Mouse (Mus musculus) forebrain, embryonic 15.5 days (tissue): ENCODE results near the gene Ccr10. TPM values are rescaled to one million over a fixed set of nuclear protein-coding genes. Genes with fewer than 3 reads are reported as not detected.

Source experiments
- ATAC-seq: fragments of 200-750 bp; cut with Nextera tagmentation; replicated peaks from 2 replicates; pipeline ENCODE4 v1.8.0; 2017; ENCODE audit warnings: mild to moderate bottlenecking, moderate TSS enrichment, moderate library complexity
- H3K27ac ChIP-seq: fragments of 300-500 bp; sonication (generic); replicated peaks from 2 replicates; pipeline ENCODE4 v1.5.1; 2015; ENCODE audit warnings: mild to moderate bottlenecking, inconsistent platforms
- H3K27me3 ChIP-seq: fragments of 300-500 bp; sonication (generic); 2 replicates; pipeline ENCODE4 v1.6.1; 2015; ENCODE audit warnings: inconsistent platforms
- H3K36me3 ChIP-seq: fragments of 300-500 bp; sonication (generic); 2 replicates; pipeline ENCODE4 v1.6.1; 2015; ENCODE audit warnings: mild to moderate bottlenecking, inconsistent platforms
- H3K4me1 ChIP-seq: fragments of 300-500 bp; sonication (generic); 2 replicates; pipeline ENCODE4 v1.6.1; 2015; ENCODE audit warnings: inconsistent platforms
- H3K4me2 ChIP-seq: fragments of 300-500 bp; sonication (generic); replicated peaks from 2 replicates; pipeline ENCODE4 v1.6.1; 2015; ENCODE audit warnings: mild to moderate bottlenecking, inconsistent platforms
- H3K4me3 ChIP-seq: fragments of 300-500 bp; sonication (generic); 2 replicates; pipeline ENCODE4 v1.5.1; 2015; ENCODE audit warnings: mild to moderate bottlenecking, inconsistent platforms
- H3K9ac ChIP-seq: fragments of 300-500 bp; sonication (generic); replicated peaks from 2 replicates; pipeline ENCODE4 v1.6.1; 2015; ENCODE audit warnings: mild to moderate bottlenecking, inconsistent platforms
- H3K9me3 ChIP-seq: fragments of 300-500 bp; sonication (generic); 2 replicates; pipeline ENCODE4 v1.6.1; 2016; ENCODE audit warnings: inconsistent platforms
- WGBS: fragments of 180-500 bp; shearing (Covaris S2); methylation state at CpG from one replicate; pipeline ENCODE4 v1.1.7; 2015; ENCODE audit warnings: mixed read lengths; 5-methylcytosine and 5-hydroxymethylcytosine counted together
- polyA plus RNA-seq: library from polyadenylated mRNA; unstranded; fragments of >200 nt; fragmentation: Nextera tagmentation; extraction: Ambion mirVana; gene quantifications from 2 replicates; pipeline ENCODE4 v1.2.1, GENCODE M21; 2015

The Ccr10 gene
- polyA plus RNA-seq, 1 experiment from 2014 or later: 0.19 TPM

DNA sequence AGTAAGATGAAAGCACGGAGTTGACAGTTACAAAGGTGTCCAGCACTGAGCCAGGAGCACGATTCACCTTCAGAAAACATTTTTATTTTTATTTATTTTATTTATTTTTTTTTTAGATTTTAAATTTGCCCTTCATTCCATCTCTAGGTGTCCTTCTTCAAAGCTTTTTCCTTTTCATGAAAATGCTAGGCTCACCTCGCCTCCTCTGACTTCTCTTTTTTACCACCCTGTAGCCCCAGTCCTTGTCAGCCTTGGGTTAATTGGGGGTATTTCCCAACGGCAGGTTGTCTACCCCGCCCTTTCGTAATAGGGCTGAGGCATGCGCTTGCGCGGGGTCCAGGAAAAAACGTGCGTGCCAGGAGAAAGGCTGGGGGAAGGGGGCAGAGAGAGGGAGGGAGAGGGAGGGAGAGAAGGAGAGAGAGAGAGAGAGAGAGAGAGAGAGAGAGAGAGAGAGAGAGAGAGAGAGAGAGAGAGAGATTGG, 433 bp upstream of the Ccr10 start:
- H3K4me1 ChIP-seq: peaks cover 61% of the 10 kb centered on the region
- H3K36me3 ChIP-seq: no peaks in the 10 kb centered on the region
- peaks cover 39% of the 10 kb centered on the region for H3K27me3 ChIP-seq
- no peak overlapping the region for H3K9ac ChIP-seq
- 11% methylated on average over 11 of the region's 11 CpGs for WGBS
- H3K4me2 ChIP-seq: peak overlapping the region; percentile 50
- ATAC-seq: no peak
- H3K9me3 ChIP-seq: no peaks in the 10 kb centered on the region
- H3K27ac ChIP-seq: no peak overlapping the region
- H3K4me3 ChIP-seq: peak overlapping the region; percentile 39

DNA sequence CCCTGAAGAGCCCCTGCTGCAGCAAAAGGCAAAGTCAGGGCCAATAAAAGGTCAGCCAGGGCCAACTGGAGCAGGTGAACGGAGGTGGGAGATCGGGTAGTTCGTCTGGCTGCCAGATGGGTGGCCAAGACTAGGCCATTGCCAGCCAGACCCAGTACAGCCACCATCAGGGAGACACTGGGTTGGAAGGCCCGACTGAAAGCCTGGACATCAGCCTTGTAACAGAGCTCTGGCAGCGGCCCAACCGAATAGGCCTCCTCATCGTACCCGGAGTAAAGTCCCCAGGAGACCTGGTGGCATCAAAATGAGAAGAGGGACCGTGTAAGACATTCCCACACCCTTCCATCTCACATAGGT, 876 bp downstream of the Ccr10 start:
- Histone ChIP-seq H3K36me3 (no peaks in the 10 kb centered on the region), H3K27ac (no peak overlapping the region), H3K4me3 (peak overlapping the region; percentile 39), H3K4me1 (peaks cover 74% of the 10 kb centered on the region), H3K9me3 (no peaks in the 10 kb centered on the region), H3K9ac (peak overlapping the region; percentile 42), H3K27me3 (peaks cover 45% of the 10 kb centered on the region), H3K4me2 (peak overlapping the region; percentile 77)
- WGBS: 35% methylated on average over 9 of the region's 9 CpGs
- no peak for ATAC-seq

DNA sequence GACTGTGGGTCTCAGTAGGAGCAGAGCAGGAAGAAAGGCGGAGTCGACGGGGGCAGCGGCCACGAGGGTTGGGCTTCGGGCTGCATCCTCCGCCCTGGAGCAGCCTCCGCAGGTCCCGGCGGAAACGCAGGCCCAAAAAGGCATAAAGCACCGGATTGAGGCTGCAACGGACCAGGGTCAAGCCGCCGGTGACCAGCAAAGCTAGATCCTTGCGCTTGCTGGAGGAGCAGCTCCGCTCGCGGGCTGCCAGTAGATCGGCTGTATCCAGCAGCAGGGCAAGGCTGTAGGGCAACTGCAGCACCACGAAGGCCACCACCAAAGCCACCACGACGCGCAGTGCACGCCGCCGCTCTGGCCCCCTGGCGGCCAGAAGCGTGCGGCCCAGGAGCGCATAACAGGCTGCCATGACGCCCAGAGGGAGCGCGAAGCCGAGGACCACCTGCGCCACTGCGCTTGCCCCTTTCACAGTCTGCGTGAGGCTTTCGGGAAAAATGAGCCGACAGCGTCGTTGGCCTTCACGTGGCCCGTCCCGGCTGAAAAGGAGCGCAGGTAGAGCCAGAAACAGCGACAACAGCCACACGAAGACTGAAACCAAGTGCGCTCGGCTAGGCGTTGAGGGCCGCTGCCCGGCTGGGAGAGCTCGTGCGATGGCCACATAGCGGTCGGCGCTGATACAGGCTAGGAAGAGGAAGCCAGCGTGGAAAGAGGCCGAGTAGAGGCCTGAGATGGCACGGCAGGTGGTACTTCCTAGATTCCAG, 1.4 kb downstream of the Ccr10 start:
- Histone ChIP-seq H3K9me3 (no peaks in the 10 kb centered on the region), H3K9ac (peak overlapping the region; percentile 42), H3K27me3 (peaks cover 50% of the 10 kb centered on the region), H3K4me1 (peaks cover 79% of the 10 kb centered on the region), H3K36me3 (no peaks in the 10 kb centered on the region), H3K4me2 (peak overlapping the region; percentile 77), H3K27ac (peak overlapping the region; percentile 42; the same call in 1 of the 2 replicates), H3K4me3 (peak overlapping the region; percentile 39)
- WGBS: under 1% methylated on average over 61 of the region's 61 CpGs
- ATAC-seq: peak; percentile 51

GRCm38 (mm10) chr11:101173112-101173511, 2.1 kb downstream of the Ccr10 start:
- Histone ChIP-seq H3K4me1 (peaks cover 79% of the 10 kb centered on the region), H3K4me3 (peak overlapping the region; percentile 39; the same call in 1 of the 2 replicates), H3K27ac (no peak overlapping the region), H3K36me3 (no peaks in the 10 kb centered on the region), H3K4me2 (peak overlapping the region; percentile 77), H3K27me3 (peaks cover 50% of the 10 kb centered on the region), H3K9me3 (no peaks in the 10 kb centered on the region), H3K9ac (no peak overlapping the region)
- ATAC-seq: no peak
- WGBS: 6% methylated on average over 11 of the region's 11 CpGs

DNA sequence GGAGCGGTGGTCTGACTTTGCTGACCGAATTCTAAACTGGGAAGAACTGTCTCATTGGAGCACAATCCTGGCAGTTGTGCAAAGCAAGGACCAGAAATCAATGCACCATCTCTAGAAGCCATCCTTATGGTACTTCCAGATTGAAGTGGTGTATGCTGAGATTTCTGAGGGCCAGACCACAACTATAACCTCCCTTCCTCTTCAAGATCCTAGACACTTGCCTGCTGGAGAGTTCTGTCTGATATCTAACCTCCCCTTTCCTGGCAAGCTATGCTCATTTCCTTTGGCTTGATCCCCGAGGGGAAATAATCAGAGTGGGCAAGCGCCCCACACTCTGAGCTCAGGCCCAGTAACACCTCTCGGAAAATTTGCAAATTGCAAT, 2.8 kb downstream of the Ccr10 start:
- ATAC-seq: no peak
- Histone ChIP-seq H3K4me2 (peak overlapping the region; percentile 80), H3K9ac (peak overlapping the region; percentile 46), H3K4me3 (peak overlapping the region; percentile 50), H3K36me3 (no peaks in the 10 kb centered on the region), H3K27ac (peak overlapping the region; percentile 74), H3K4me1 (peaks cover 76% of the 10 kb centered on the region), H3K27me3 (peaks cover 50% of the 10 kb centered on the region), H3K9me3 (no peaks in the 10 kb centered on the region)
- 4% methylated on average over 4 of the region's 5 CpGs for WGBS

GRCm38 (mm10) chr11:101171721-101172433, 3.4 kb downstream of the Ccr10 start:
- Histone ChIP-seq H3K4me2 (peak overlapping the region; percentile 80), H3K4me3 (peak overlapping the region; percentile 50), H3K9me3 (no peaks in the 10 kb centered on the region), H3K36me3 (no peaks in the 10 kb centered on the region), H3K27ac (peak overlapping the region; percentile 74), H3K27me3 (peaks cover 50% of the 10 kb centered on the region), H3K9ac (peak overlapping the region; percentile 46), H3K4me1 (peaks cover 71% of the 10 kb centered on the region)
- WGBS: 0% methylated on average over 31 of the region's 31 CpGs
- ATAC-seq: peak; percentile 63

DNA sequence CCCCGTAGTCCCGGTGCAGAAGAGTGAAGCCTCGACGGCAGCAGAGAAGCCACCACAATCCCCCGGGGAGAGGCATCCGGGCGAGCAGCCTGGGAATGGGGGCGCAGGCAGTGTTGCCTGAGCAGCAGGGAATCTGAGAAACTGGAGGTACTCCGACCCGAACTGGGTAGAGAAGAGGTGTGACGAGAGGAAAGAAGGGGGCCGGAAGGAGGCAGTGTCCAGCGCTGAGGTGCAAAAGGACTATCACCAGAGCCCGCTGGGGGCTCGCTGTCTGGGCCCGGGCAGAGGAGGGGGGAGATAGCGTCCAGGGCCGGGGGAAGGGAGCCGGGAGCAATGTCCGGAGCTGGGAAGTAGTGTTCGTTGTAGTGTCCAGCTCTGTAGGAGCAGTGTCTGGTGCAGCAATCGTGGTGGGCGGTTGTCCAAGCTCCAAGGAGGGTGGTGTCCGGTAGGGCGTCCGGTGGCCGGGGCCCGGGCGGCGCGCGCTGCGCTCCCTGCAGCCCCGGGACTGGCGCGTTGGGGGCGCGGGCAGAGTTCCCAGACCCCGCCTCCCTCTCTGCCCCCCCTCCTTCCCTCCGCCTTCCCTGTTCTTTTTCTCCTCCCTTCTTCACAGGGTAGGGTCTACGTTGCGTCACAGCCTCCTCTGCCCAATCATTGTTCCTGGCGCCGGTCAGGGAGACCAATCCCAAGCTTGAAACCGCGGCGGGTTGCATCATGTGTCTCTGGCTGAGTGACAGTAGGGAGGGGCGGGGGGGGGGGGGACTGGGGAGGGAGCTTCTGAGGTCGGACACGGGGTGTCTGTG, 4.2 kb downstream of the Ccr10 start, which contains the start of gene Plekhh3:
TSS of gene Plekhh3 (minus strand) at position 541 of the 800 bp plus-strand sequence.
- H3K36me3 ChIP-seq: no peaks in the 10 kb centered on the region
- peak within 1 kb of the TSS; percentile 78 for H3K4me3 ChIP-seq
- peak within 1 kb of the TSS; percentile 74 for H3K27ac ChIP-seq
- peak within 1 kb of the TSS; percentile 63 for H3K9ac ChIP-seq
- peak; percentile 96 for ATAC-seq
- H3K9me3 ChIP-seq: no peaks in the 10 kb centered on the region
- peak within 1 kb of the TSS; percentile 80 for H3K4me2 ChIP-seq
- WGBS: under 1% methylated on average over 46 of the region's 50 CpGs
- H3K4me1 ChIP-seq: peaks cover 62% of the 10 kb centered on the region
- peaks cover 51% of the 10 kb centered on the region for H3K27me3 ChIP-seq

DNA sequence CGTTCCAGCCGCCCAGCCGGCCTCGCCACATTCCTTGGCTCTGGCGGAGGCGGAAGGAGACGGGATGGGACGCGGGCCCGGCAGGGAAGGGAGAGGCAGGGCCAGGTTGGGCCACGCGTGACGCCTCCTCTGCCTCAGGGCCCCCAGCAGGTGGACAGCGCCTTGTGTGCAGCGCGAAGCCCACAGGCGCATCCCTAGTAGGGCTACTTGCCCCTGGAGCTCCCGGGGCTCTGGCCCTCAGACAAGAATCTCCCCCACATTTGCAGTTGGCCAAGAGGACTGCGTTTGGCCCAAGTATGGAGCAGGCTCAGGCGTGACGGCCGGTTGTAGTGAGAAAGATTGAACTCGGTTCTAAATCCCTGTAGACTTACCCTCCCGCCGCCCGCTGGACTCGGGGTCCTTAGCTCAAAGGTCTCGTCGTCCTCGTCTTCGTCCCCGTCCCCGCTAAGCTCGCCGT, 4.9 kb downstream of the Ccr10 start, which contains the start of gene Cntnap1:
TSS of gene Cntnap1 (plus strand) at position 170 of the 457 bp plus-strand sequence.
- no peak for ATAC-seq
- H3K4me2 ChIP-seq: peak within 1 kb of the TSS; percentile 80
- H3K36me3 ChIP-seq: no peaks in the 10 kb centered on the region
- 0% methylated on average over 35 of the region's 35 CpGs for WGBS
- H3K4me3 ChIP-seq: peak within 1 kb of the TSS; percentile 78
- peak within 1 kb of the TSS; percentile 63 for H3K9ac ChIP-seq
- peaks cover 57% of the 10 kb centered on the region for H3K4me1 ChIP-seq
- H3K27ac ChIP-seq: peak within 1 kb of the TSS; percentile 73
- no peaks in the 10 kb centered on the region for H3K9me3 ChIP-seq
- peaks cover 53% of the 10 kb centered on the region for H3K27me3 ChIP-seq

DNA sequence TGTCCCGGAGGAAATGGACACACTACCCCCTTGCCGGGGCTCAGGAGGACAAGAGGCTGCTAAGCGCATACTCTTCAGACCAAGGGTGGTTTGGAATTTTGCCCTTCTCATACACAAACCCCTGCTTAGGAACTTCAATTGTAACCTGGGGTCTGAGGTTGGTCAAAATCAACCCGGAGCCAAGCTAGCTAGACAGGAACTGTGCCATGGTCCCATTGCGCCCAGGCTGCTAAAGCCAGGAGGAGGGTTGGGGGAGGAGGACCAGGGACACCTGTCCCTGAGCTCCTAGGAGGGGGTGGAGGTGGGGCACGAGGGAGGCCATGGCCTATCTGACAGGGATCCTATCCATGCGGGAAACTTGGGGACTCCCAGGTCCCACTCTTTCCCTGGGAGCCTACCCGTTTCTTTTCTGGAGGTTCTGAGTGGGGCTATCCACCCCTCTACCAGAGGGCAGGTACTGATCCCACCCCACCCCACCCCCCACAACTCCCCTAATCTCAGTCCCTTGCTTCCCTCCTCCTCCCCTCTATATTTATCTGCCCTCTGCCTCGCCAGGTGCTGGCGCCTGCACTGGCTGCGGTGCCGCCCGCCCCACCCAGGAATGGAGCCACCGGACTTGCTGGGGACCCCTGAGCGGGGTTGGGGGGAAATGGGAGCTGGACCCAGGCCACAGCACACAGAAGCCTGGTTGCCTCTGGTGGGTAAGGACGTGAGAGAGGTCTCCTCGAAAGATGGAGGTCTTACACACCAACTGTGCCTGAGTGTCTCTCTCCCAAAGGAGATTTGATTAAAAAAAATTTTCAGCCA, 5.7 kb downstream of the Ccr10 start:
- peak overlapping the region; percentile 80 for H3K4me2 ChIP-seq
- H3K9me3 ChIP-seq: no peaks in the 10 kb centered on the region
- no peaks in the 10 kb centered on the region for H3K36me3 ChIP-seq
- WGBS: 9% methylated on average over 17 of the region's 17 CpGs
- H3K4me1 ChIP-seq: peaks cover 54% of the 10 kb centered on the region
- no peak for ATAC-seq
- peak overlapping the region; percentile 63; the same call in 1 of the 2 replicates for H3K9ac ChIP-seq
- H3K4me3 ChIP-seq: peak overlapping the region; percentile 78
- H3K27me3 ChIP-seq: peaks cover 58% of the 10 kb centered on the region
- H3K27ac ChIP-seq: no peak overlapping the region

DNA sequence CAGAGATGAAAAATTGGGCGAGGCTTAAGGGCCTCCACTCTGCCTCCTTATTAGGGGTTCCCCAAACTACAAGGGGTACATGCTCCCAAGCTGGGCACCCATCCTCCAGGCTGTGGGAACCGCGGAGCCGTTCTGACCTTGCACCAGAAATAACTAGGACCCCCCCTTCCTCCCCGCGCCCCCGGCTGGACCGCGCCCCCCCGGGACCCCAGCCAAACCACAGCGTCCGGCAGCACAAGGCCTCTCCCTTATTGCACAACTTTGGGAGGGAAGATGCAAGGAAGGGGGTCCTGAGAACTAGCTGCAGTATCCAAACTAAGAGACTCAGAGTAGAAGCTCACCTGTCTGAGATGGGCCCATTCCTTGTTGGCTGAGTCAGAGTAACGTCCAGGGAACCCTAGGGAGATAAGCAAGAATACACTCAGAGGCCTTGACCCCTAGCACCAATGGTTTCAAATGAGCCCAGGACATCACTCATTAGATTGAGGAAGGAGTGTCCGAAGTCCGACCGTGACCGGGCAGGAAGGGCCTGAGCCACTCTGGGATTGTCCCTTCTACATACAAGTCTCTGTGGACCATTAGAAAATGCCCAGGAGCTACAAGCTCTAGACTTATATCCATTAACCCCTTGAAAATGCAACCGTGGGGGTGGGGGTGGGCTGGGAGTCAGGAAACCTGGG, 6.8 kb downstream of the Ccr10 start:
- 63% methylated on average over 18 of the region's 18 CpGs for WGBS
- H3K9ac ChIP-seq: no peak overlapping the region
- 0 out of 2 replicates have a peak, but pooled peaks cover 3% of the 10 kb centered on the region for H3K36me3 ChIP-seq
- no peak for ATAC-seq
- peaks cover 63% of the 10 kb centered on the region for H3K27me3 ChIP-seq
- H3K27ac ChIP-seq: no peak overlapping the region
- peaks cover 51% of the 10 kb centered on the region for H3K4me1 ChIP-seq
- no peak overlapping the region for H3K4me3 ChIP-seq
- H3K9me3 ChIP-seq: no peaks in the 10 kb centered on the region
- no peak overlapping the region for H3K4me2 ChIP-seq
